Mouse (Mus musculus) megakaryocyte, adult 5-6 weeks (primary cell): ENCODE data around the gene Olfr654. TPM values are rescaled to one million over a fixed set of nuclear protein-coding genes. Genes with fewer than 3 reads are reported as not detected.
A peak's percentile ranks its signal among the peaks of the same experiment; 100 is the strongest.

Experiments used
- ATAC-seq: 2 replicates; pipeline ENCODE4 v1.8.0; 2016; ENCODE audit warnings: mild to moderate bottlenecking, inconsistent platforms; ENCODE audit not compliant: poor library complexity, severe bottlenecking
- total RNA-seq, 2 experiments: library from RNA; stranded (forward) in 1 of 2; stranded (reverse) in 1 of 2; fragments of 153-499, 151-499 nt in 1 of 2; fragments of 221-1000, 200-1000 nt in 1 of 2; gene quantifications; 2 replicates each; pipeline versions ENCODE4 v1.2.3 to v1.2.4; 2015 to 2017

The Olfr654 gene
- total RNA-seq (2015), result not detected in 2 replicates
- not detected in 2 replicates for total RNA-seq (2017)

DNA sequence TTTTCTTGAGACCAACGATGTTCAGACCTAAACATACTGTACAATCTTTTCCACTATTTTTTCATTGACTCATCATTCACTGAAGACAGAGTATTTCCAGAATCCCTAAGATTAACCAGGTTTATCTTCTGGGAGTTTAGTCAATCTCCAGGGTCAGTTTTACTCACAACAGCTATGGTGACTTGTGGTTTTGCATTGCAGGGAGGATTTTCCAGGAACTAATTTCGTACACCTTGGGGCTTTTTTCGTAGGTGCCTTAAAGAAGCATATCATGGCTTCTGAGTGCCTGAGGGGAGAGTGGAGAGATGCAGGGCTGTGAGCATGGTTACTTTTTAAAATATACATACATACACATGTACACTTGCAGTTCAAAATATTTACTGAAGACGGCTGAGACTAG, at the start of gene Olfr654:
Gene Olfr654 (plus strand): TSS at position 301 of the 400 bp plus-strand sequence.
- no peak for ATAC-seq

DNA sequence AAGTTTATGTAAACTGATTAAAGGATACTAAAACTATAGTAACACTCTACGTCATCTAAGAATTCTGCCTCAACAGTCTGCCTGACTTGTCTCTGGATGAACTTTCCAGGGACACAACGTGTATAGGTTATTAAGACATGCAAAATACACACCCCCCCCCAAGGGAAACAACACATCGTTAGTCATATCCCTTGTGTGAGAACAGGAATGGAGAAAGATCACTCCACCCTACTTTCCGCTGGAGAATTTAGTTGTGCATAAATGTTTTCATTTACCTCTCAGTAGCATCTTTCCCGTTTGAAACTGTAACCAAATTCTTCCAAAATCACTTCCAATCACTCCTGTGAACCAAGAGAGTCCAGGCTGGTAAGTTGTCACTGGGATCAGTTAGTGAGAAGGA, 37.0 kb upstream of the Olfr654 start, which contains the start of gene Olfr651:
Gene Olfr651 (plus strand): TSS at position 301 of the 400 bp plus-strand sequence.
- no peak for ATAC-seq

DNA sequence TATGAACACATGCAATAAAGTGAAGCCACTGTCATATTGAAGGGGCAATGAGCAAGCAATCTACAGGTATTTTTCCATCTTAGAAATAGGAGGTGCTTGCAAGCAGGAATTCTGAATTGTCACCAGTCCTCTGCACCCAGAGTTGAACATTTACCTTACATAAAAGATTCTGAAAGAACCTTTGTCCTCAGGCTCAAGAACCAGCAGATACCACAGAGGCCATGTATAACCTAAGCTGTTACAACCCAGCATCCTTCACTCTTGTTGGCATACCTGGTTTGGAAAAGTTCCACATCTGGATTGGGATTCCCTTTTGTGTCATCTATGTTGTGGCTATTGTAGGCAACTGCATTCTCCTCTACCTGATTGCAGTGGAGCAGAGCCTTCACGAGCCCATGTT, 34.1 kb upstream of the Olfr654 start:
- no peak for ATAC-seq

- no peak for ATAC-seq
Observed at GRCm38 (mm10) chr7:104560601-104561000, 26.2 kb upstream of the Olfr654 start, which contains the start of gene Olfr652. Olfr652 (plus strand) TSS chr7:104560901.

DNA sequence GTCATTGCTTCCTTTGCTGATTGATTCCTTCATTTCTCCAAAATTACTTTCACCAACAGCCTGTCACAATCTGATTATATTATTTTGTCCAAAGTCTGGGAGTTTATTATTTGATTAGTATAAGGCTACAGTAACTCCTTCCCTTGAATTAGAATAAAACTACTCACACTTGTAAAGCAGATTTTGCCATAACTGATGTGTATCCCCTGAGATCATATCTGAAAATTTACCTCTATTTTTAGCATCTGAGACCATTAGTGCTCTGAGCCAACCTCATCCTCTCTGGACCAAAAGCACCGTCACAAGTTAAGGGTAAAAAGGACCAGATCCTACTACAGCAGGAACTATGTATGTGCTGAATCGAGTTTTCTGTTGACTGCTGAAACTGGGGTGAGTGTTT, 9.8 kb upstream of the Olfr654 start, which contains the start of gene Olfr653:
Gene Olfr653 (plus strand): TSS at position 301 of the 400 bp plus-strand sequence.
- no peak for ATAC-seq

- ATAC-seq, result no peak
Observed at GRCm38 (mm10) chr7:104580846-104581245, 6.0 kb upstream of the Olfr654 start.

- no peak for ATAC-seq
Observed at GRCm38 (mm10) chr7:104581429-104581828, 5.4 kb upstream of the Olfr654 start.

GRCm38 (mm10) chr7:104588274-104588673, 1.4 kb downstream of the Olfr654 start:
- ATAC-seq, result no peak

GRCm38 (mm10) chr7:104601679-104602078, 14.9 kb downstream of the Olfr654 start, which contains the start of gene Olfr655:
Olfr655 (minus strand) TSS chr7:104601779.
- ATAC-seq, result no peak

DNA sequence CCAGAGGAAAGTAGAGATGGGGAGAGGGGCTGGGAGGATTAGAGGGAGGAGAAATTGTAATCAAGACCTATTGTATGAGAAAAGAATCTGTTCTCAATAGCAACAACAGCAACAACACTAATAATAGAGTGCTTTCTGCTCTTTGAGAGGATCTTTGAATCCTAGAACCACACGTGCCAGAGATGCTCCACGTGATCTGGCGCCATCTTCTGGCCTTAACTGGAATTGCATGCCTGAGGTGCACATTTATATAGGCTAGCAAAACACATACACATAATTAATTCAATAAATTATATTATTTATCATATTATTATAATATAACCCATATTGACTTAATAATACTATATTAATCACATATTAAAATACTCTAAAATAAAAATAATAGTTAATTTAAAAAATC, 16.3 kb downstream of the Olfr654 start:
- peak; percentile 93 for ATAC-seq

GRCm38 (mm10) chr7:104604727-104605126, 17.9 kb downstream of the Olfr654 start:
- ATAC-seq, result peak; percentile 72

- no peak for ATAC-seq
Observed at GRCm38 (mm10) chr7:104613655-104614054, 26.8 kb downstream of the Olfr654 start, which contains the start of gene Olfr656. Olfr656 (plus strand) TSS chr7:104613955.

- no peak for ATAC-seq
Observed at GRCm38 (mm10) chr7:104624494-104624893, 37.7 kb downstream of the Olfr654 start, which contains the start of gene Olfr657. Olfr657 (plus strand) TSS chr7:104624794.

Other genes starting within 250 kb of the Olfr654 start
- 32.5 and 36.4 TPM in 2 replicates for gene Trim12c, start 233.7 kb upstream of the Olfr654 start, total RNA-seq (2015)
- 51.5 and 51.8 TPM in 2 replicates for gene Trim12c, start 233.7 kb upstream of the Olfr654 start, total RNA-seq (2017)
- 20.5 and 28.5 TPM in 2 replicates for gene Trim30b, start 217.1 kb upstream of the Olfr654 start, total RNA-seq (2015)
- gene Trim30b, start 217.1 kb upstream of the Olfr654 start, total RNA-seq (2017), result 18.2 and 23.0 TPM in 2 replicates
- 2.0 and 2.8 TPM in 2 replicates for gene Trim30c, start 186.2 kb upstream of the Olfr654 start, total RNA-seq (2015)
- 3.9 and 5.7 TPM in 2 replicates for gene Trim30c, start 186.2 kb upstream of the Olfr654 start, total RNA-seq (2017)
- gene Trim30a, start 121.8 kb upstream of the Olfr654 start, total RNA-seq (2015), result 113 and 121 TPM in 2 replicates
- 82.3 and 86.1 TPM in 2 replicates for gene Trim30a, start 121.8 kb upstream of the Olfr654 start, total RNA-seq (2017)
- 43.3 and 43.8 TPM in 2 replicates for gene Trim30d, start 79.2 kb upstream of the Olfr654 start, total RNA-seq (2015)
- gene Trim30d, start 79.2 kb upstream of the Olfr654 start, total RNA-seq (2017), result 39.9 and 41.0 TPM in 2 replicates
- gene Olfr651, start 36.9 kb upstream of the Olfr654 start, total RNA-seq (2015), result not detected in 2 replicates
- gene Olfr651, start 36.9 kb upstream of the Olfr654 start, total RNA-seq (2017), result not detected in 2 replicates
- gene Olfr652, start 26.1 kb upstream of the Olfr654 start, total RNA-seq (2015), result not detected in 2 replicates
- gene Olfr652, start 26.1 kb upstream of the Olfr654 start, total RNA-seq (2017), result not detected in 2 replicates
- not detected in 2 replicates for gene Olfr653, start 9.7 kb upstream of the Olfr654 start, total RNA-seq (2015)
- not detected in 2 replicates for gene Olfr653, start 9.7 kb upstream of the Olfr654 start, total RNA-seq (2017)
- not detected in 2 replicates for gene Olfr655, start 14.8 kb downstream of the Olfr654 start, total RNA-seq (2015)
- gene Olfr655, start 14.8 kb downstream of the Olfr654 start, total RNA-seq (2017), result not detected in 2 replicates
- gene Olfr656, start 26.9 kb downstream of the Olfr654 start, total RNA-seq (2015), result not detected in 2 replicates
- not detected in 2 replicates for gene Olfr656, start 26.9 kb downstream of the Olfr654 start, total RNA-seq (2017)
- gene Olfr657, start 37.8 kb downstream of the Olfr654 start, total RNA-seq (2015), result not detected in 2 replicates
- not detected in 2 replicates for gene Olfr657, start 37.8 kb downstream of the Olfr654 start, total RNA-seq (2017)
- not detected in 2 replicates for gene Olfr658, start 60.3 kb downstream of the Olfr654 start, total RNA-seq (2015)
- gene Olfr658, start 60.3 kb downstream of the Olfr654 start, total RNA-seq (2017), result not detected in 2 replicates
- gene Olfr659, start 79.7 kb downstream of the Olfr654 start, total RNA-seq (2015), result not detected in 2 replicates
- not detected in 2 replicates for gene Olfr659, start 79.7 kb downstream of the Olfr654 start, total RNA-seq (2017)
- not detected in 2 replicates for gene Olfr661, start 99.5 kb downstream of the Olfr654 start, total RNA-seq (2015)
- not detected in 2 replicates for gene Olfr661, start 99.5 kb downstream of the Olfr654 start, total RNA-seq (2017)
- gene Usp17le, start 190.4 kb downstream of the Olfr654 start, total RNA-seq (2015), result not detected in 2 replicates
- gene Usp17le, start 190.4 kb downstream of the Olfr654 start, total RNA-seq (2017), result not detected in 2 replicates